Mouse (Mus musculus) MEL (cell line): ENCODE data around the gene Kif5c. TPM values are rescaled to one million over a fixed set of nuclear protein-coding genes. Genes with fewer than 3 reads are reported as not detected.

Experiments used
- DNase-seq: peaks from one replicate; pipeline ENCODE4 v3.0.0; 2011; ENCODE audit warnings: low read depth, low spot score
- H3K27ac ChIP-seq: 2 replicates; pipeline ENCODE4 v1.5.1; 2012; ENCODE audit warnings: low read depth, mild to moderate bottlenecking, control low read depth, low read length, moderate library complexity; ENCODE audit not compliant: control insufficient read depth
- H3K27me3 ChIP-seq, 2 experiments: fragments of 150-350 bp in 1 of 2; sonication (generic) in 1 of 2; 2 replicates each; pipeline ENCODE4 v1.6.1; 2012; ENCODE audit warnings: low read length in 2 of 2, mild to moderate bottlenecking in 2 of 2, improper control_type of control experiment in 1 of 2, moderate library complexity in 1 of 2; ENCODE audit not compliant: insufficient read depth in 2 of 2, control insufficient read depth in 1 of 2
- H3K36me3 ChIP-seq, 2 experiments: 2 replicates each; pipeline ENCODE4 v1.6.1; 2012 to 2014; ENCODE audit warnings: low read length in 2 of 2, improper control_type of control experiment in 1 of 2, inconsistent platforms in 1 of 2, mild to moderate bottlenecking in 1 of 2; ENCODE audit not compliant: insufficient read depth in 2 of 2, control insufficient read depth in 1 of 2
- H3K4me1 ChIP-seq, 2 experiments: fragments of 150-350 bp in 1 of 2; sonication (generic) in 1 of 2; 2 replicates each; pipeline ENCODE4 v1.6.1; 2012; ENCODE audit warnings: low read length in 2 of 2, improper control_type of control experiment in 1 of 2, mild to moderate bottlenecking in 1 of 2; ENCODE audit not compliant: insufficient read depth in 2 of 2, control insufficient read depth in 1 of 2
- H3K4me3 ChIP-seq, 2 experiments: fragments of 150-350 bp in 1 of 2; sonication (generic) in 1 of 2; 2 replicates each; pipeline ENCODE4 v1.5.1; 2012; ENCODE audit warnings: low read depth in 2 of 2, low read length in 2 of 2, mild to moderate bottlenecking in 2 of 2, moderate library complexity in 2 of 2, control low read depth in 1 of 2, improper control_type of control experiment in 1 of 2; ENCODE audit not compliant: control insufficient read depth in 1 of 2, insufficient read depth in 1 of 2
- H3K79me2 ChIP-seq: 2 replicates; pipeline ENCODE4 v1.6.1; 2012; ENCODE audit warnings: mild to moderate bottlenecking, low read length, moderate library complexity; ENCODE audit not compliant: control insufficient read depth, poor library complexity, insufficient read depth
- H3K9ac ChIP-seq: 2 replicates; pipeline ENCODE4 v1.6.1; 2012; ENCODE audit warnings: low read depth, mild to moderate bottlenecking, control low read depth, low read length, moderate library complexity; ENCODE audit not compliant: control insufficient read depth, poor library complexity, severe bottlenecking
- H3K9me3 ChIP-seq: fragments of 150-350 bp; sonication (generic); replicated peaks from 2 replicates; pipeline ENCODE4 v1.6.1; 2012; ENCODE audit warnings: mild to moderate bottlenecking, low read length, improper control_type of control experiment, moderate library complexity; ENCODE audit not compliant: insufficient read depth
- BHLHE40 ChIP-seq: IDR thresholded peaks from 2 replicates; pipeline ENCODE4 v1.6.1; 2012; ENCODE audit warnings: low read depth, mild to moderate bottlenecking, inconsistent platforms, low read length, improper control_type of control experiment, borderline replicate concordance
- CHD1 ChIP-seq: IDR thresholded peaks from 2 replicates; pipeline ENCODE4 v1.6.1; 2012; ENCODE audit warnings: low read depth, mild to moderate bottlenecking, inconsistent platforms, low read length, improper control_type of control experiment
- CHD2 ChIP-seq: IDR thresholded peaks from 2 replicates; pipeline ENCODE4 v1.6.1; 2011; ENCODE audit warnings: low read length, improper control_type of control experiment
- CTCF ChIP-seq, 3 experiments: IDR thresholded peaks in 2 of 3; conservative IDR thresholded peaks in 1 of 3; 2 replicates each; pipeline ENCODE4 v1.5.1; 2011 to 2012; ENCODE audit warnings: low read length in 3 of 3, low read depth in 2 of 3, mild to moderate bottlenecking in 2 of 3, improper control_type of control experiment in 1 of 3, inconsistent platforms in 1 of 3, mixed read lengths in 1 of 3, moderate library complexity in 1 of 3; ENCODE audit not compliant: control insufficient read depth in 1 of 3, insufficient read depth in 1 of 3, poor library complexity in 1 of 3, severe bottlenecking in 1 of 3
- E2F4 ChIP-seq: IDR thresholded peaks from 2 replicates; pipeline ENCODE4 v1.6.1; 2011; ENCODE audit warnings: low read depth, low read length, improper control_type of control experiment, borderline replicate concordance
- ELF1 ChIP-seq: IDR thresholded peaks from 2 replicates; pipeline ENCODE4 v1.6.1; 2014; ENCODE audit warnings: low read depth, mild to moderate bottlenecking, inconsistent platforms, low read length, improper control_type of control experiment, moderate library complexity
- EP300 ChIP-seq, 2 experiments: IDR thresholded peaks; 2 replicates each; pipeline ENCODE4 v1.6.1; 2011; ENCODE audit warnings: improper control_type of control experiment in 2 of 2, low read length in 2 of 2, low read depth in 1 of 2, mild to moderate bottlenecking in 1 of 2
- GATA1 ChIP-seq: IDR thresholded peaks from 2 replicates; pipeline ENCODE4 v1.6.1; 2011; ENCODE audit warnings: low read depth, low read length, improper control_type of control experiment
- JUND ChIP-seq: IDR thresholded peaks from 2 replicates; pipeline ENCODE4 v1.6.1; 2011; ENCODE audit warnings: low read depth, mild to moderate bottlenecking, improper control_type of control experiment, low read length
- MAX ChIP-seq: IDR thresholded peaks from 2 replicates; pipeline ENCODE4 v1.6.1; 2011; ENCODE audit warnings: low read length, improper control_type of control experiment
- MAZ ChIP-seq: IDR thresholded peaks from 2 replicates; pipeline ENCODE4 v1.6.1; 2012; ENCODE audit warnings: low read depth, mild to moderate bottlenecking, inconsistent platforms, low read length, improper control_type of control experiment
- NELFE ChIP-seq: IDR thresholded peaks from 2 replicates; pipeline ENCODE4 v1.6.1; 2011; ENCODE audit warnings: low read depth, low read length, improper control_type of control experiment
- POLR2A ChIP-seq, 2 experiments: IDR thresholded peaks; 2 replicates each; pipeline ENCODE4 v1.6.1; 2011 to 2012; ENCODE audit warnings: low read length in 2 of 2, mild to moderate bottlenecking in 2 of 2, control low read depth in 1 of 2, improper control_type of control experiment in 1 of 2, low read depth in 1 of 2, moderate library complexity in 1 of 2; ENCODE audit not compliant: control insufficient read depth in 1 of 2, insufficient read depth in 1 of 2, poor library complexity in 1 of 2
- RAD21 ChIP-seq: IDR thresholded peaks from 2 replicates; pipeline ENCODE4 v1.6.1; 2011; ENCODE audit warnings: mild to moderate bottlenecking, low read depth, low read length, improper control_type of control experiment
- SIN3A ChIP-seq: IDR thresholded peaks from 2 replicates; pipeline ENCODE4 v1.6.1; 2012; ENCODE audit warnings: low read length, improper control_type of control experiment, inconsistent platforms
- SMC3 ChIP-seq: IDR thresholded peaks from 2 replicates; pipeline ENCODE4 v1.6.1; 2011; ENCODE audit warnings: low read depth, low read length, improper control_type of control experiment
- TBP ChIP-seq: IDR thresholded peaks from 2 replicates; pipeline ENCODE4 v1.8.0; 2011; ENCODE audit warnings: low read depth, low read length, improper control_type of control experiment
- UBTF ChIP-seq: IDR thresholded peaks from 2 replicates; pipeline ENCODE4 v1.6.1; 2012; ENCODE audit warnings: low read depth, mild to moderate bottlenecking, inconsistent platforms, low read length, improper control_type of control experiment, moderate library complexity, borderline replicate concordance; ENCODE audit not compliant: insufficient read depth
- USF2 ChIP-seq, 2 experiments: IDR thresholded peaks; 2 replicates each; pipeline ENCODE4 v1.6.1; 2011 to 2012; ENCODE audit warnings: improper control_type of control experiment in 2 of 2, low read length in 2 of 2, borderline replicate concordance in 1 of 2, inconsistent platforms in 1 of 2, low read depth in 1 of 2, mild to moderate bottlenecking in 1 of 2; ENCODE audit not compliant: insufficient read depth in 1 of 2
- ZC3H11A ChIP-seq: IDR thresholded peaks from 2 replicates; pipeline ENCODE4 v1.6.1; 2012; ENCODE audit warnings: low read depth, mild to moderate bottlenecking, inconsistent platforms, low read length, improper control_type of control experiment
- ZKSCAN1 ChIP-seq: IDR thresholded peaks from 2 replicates; pipeline ENCODE4 v1.6.1; 2012; ENCODE audit warnings: low read depth, mild to moderate bottlenecking, inconsistent platforms, low read length, improper control_type of control experiment, moderate library complexity
- ZMIZ1 ChIP-seq: IDR thresholded peaks from 2 replicates; pipeline ENCODE4 v1.6.1; 2012; ENCODE audit warnings: low read depth, mild to moderate bottlenecking, inconsistent platforms, low read length, improper control_type of control experiment, moderate library complexity
- ZNF384 ChIP-seq: IDR thresholded peaks from 2 replicates; pipeline ENCODE4 v1.6.1; 2012; ENCODE audit warnings: low read depth, mild to moderate bottlenecking, inconsistent platforms, low read length, improper control_type of control experiment
- polyA plus RNA-seq, 2 experiments: library from polyadenylated mRNA; stranded (reverse) in 1 of 2; unstranded in 1 of 2; fragments of >175 nt in 1 of 2; fragments of >200 nt in 1 of 2; gene quantifications; 2 replicates each; pipeline versions ENCODE4 v1.2.1 to v1.2.4; 2012; ENCODE audit warnings: low replicate concordance in 2 of 2, low read depth in 1 of 2; ENCODE audit not compliant: insufficient read length in 2 of 2, insufficient read depth in 1 of 2, missing spikeins in 1 of 2
- total RNA-seq: library from RNA; depleted of rRNA; stranded (reverse); fragments of 300-350 nt; gene quantifications from 2 replicates; pipeline ENCODE4 v1.2.3, GENCODE M21; 2012

Gene Kif5c
- total and polyA plus RNA-seq, 3 experiments = 0.26 to 0.39 TPM; not detected in 1

DNA sequence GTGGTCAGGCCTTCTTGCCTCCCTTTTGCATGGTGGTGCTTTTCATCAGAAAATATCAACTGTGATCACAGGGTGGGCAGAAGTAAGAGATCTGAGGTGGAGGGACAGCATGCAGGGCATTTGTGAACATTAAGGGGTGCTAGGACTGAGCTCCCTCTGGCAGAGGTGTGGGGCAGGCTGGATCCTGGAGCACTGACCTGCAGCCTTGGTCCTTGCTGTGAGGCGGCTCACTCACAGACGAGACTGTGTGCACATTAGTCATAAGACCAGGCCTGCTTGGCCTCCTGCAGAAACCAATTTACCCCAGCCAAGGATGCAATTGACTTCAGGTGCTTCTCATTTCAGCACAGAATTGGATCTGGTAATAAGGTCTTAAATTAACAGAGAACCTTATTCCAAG, 128.6 kb downstream of the Kif5c start:
- H3K27me3 ChIP-seq = no peaks in the 10 kb centered on the region
- DNase-seq = no peak
- peaks cover 0 to 2% of the 10 kb centered on the region in 2 experiments; a peak in 1 of 4 replicates for H3K36me3 ChIP-seq
- H3K4me3 ChIP-seq = no peak overlapping the region
- peaks cover 0 to 13% of the 10 kb centered on the region in 2 experiments; a peak in 2 of 4 replicates for H3K4me1 ChIP-seq
- no peaks in the 10 kb centered on the region for H3K79me2 ChIP-seq
- H3K9me3 ChIP-seq = no peaks in the 10 kb centered on the region
- H3K9ac ChIP-seq = no peak overlapping the region
- TF ChIP-seq RAD21 (no peak), UBTF (no peak), ZMIZ1 (no peak), CHD1 (no peak), SIN3A (no peak), ZNF384 (no peak), E2F4 (no peak), MAZ (no peak), ZKSCAN1 (no peak), TBP (no peak), SMC3 (no peak), BHLHE40 (no peak), USF2 (IDR thresholded peaks at IDR 0.05; ENCODE audit: borderline replicate concordance in 1 of 2, insufficient read depth in 1 of 2, low read depth in 1 of 2, low read length in 2 of 2) (no peak), CTCF (IDR thresholded peaks at IDR 0.05 in 2 of 3, conservative IDR thresholded peaks at IDR 0.05 in 1 of 3; ENCODE audit: control insufficient read depth in 1 of 3, insufficient read depth in 1 of 3, low read depth in 2 of 3, low read length in 3 of 3, poor library complexity in 1 of 3, severe bottlenecking in 1 of 3) (no peak), JUND (no peak)
- H3K27ac ChIP-seq = no peak overlapping the region

DNA sequence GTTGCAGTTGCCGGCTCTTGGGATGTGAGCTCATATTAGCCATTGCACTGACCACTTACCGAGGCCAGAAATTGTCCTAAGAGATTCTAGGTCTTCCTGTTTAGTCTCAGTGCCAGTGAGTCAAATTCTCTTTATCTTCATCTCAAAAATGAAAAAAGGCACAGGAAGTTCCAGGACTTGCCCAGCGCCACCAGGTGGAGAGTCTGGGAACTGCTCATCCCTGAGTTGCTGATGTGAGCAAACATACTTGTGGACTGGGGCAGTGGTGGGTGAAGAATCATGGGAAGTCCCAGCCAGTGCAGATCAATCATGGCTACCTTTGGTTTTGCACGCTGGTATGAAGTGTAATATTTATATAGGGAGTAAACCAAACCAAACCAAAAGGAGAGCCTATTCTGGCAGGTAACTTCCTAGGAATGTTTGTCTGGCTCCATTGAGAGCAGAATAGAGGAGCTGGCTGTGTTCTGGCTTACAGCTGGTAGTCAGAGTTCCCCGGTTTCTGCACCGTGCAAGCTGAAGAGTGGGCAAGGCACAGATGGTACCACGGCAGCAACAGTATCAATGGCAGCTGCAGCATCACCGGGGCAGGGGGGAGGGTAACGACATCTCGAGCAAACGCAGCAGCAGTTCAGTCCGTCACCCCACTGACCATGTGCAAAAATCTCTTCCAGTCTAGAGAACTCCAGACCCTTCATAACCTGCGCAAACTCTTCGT, 129.7 kb downstream of the Kif5c start:
- Histone ChIP-seq H3K79me2 (no peaks in the 10 kb centered on the region), H3K4me3 (no peak overlapping the region), H3K27ac (no peak overlapping the region), H3K27me3 (no peaks in the 10 kb centered on the region), H3K9me3 (no peaks in the 10 kb centered on the region), H3K9ac (no peak overlapping the region), H3K36me3 (peaks cover 0 to 2% of the 10 kb centered on the region in 2 experiments; a peak in 1 of 4 replicates), H3K4me1 (peaks cover 0 to 13% of the 10 kb centered on the region in 2 experiments; a peak in 2 of 4 replicates)
- no peak for TF ChIP-seq CHD2
- no peak for TF ChIP-seq TBP
- TF ChIP-seq POLR2A (IDR thresholded peaks at IDR 0.05; ENCODE audit: control insufficient read depth in 1 of 2, insufficient read depth in 1 of 2, low read depth in 1 of 2, low read length in 2 of 2, poor library complexity in 1 of 2) = no peak
- no peak for TF ChIP-seq ZKSCAN1
- no peak for TF ChIP-seq NELFE
- peak; percentile 26 for TF ChIP-seq RAD21
- TF ChIP-seq ELF1 = 0 out of 2 replicates have a peak, but pooled peaks have one; percentile 44
- TF ChIP-seq GATA1 = no peak; the same call in 1 of the 2 replicates
- TF ChIP-seq EP300 (IDR thresholded peaks at IDR 0.05; ENCODE audit: low read depth in 1 of 2, low read length in 2 of 2) = no peak
- TF ChIP-seq SMC3 = peak; percentile 48
- TF ChIP-seq ZC3H11A = peak; percentile 29; the same call in 1 of the 2 replicates
- TF ChIP-seq USF2 (IDR thresholded peaks at IDR 0.05; ENCODE audit: borderline replicate concordance in 1 of 2, insufficient read depth in 1 of 2, low read depth in 1 of 2, low read length in 2 of 2) = no peak
- peak; percentile 57 to 74 (median 67) for TF ChIP-seq CTCF (IDR thresholded peaks at IDR 0.05 in 2 of 3, conservative IDR thresholded peaks at IDR 0.05 in 1 of 3; ENCODE audit: control insufficient read depth in 1 of 3, insufficient read depth in 1 of 3, low read depth in 2 of 3, low read length in 3 of 3, poor library complexity in 1 of 3, severe bottlenecking in 1 of 3)
- peak; percentile 70 for TF ChIP-seq ZNF384
- TF ChIP-seq ZMIZ1 = no peak
- no peak for TF ChIP-seq MAX
- DNase-seq = peak; percentile 62
